Mouse (Mus musculus): ENCODE results near the gene Parg. TPM values are rescaled to one million over a fixed set of nuclear protein-coding genes. Genes with fewer than 3 reads are reported as not detected.

The Parg gene
- polyA plus RNA-seq, 1 experiment from 2014 or later = 26.8 TPM

DNA sequence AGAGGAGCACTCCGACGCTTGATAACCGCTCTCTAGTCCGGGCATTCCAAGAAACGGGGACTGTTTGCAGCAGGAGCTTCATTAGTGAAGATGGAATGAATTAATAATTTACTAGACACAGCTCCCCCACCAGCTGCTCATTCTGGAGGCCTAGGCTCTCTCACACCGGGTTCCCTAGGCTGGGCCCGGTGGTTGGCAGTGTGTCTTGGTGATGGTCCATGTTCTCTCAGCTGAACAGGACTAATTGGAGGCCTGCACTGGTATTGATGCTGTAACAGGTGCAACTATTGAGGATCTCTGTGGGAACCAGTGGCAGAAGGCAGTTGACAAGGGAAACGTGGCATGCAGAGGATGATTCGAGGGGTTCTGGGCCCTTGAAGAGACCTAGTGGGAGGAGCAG lies 125.6 kb downstream of the Parg start:
- WGBS = 60% methylated on average over 9 of the region's 9 CpGs

GRCm38 (mm10) chr14:32332515-32333445 lies 131.0 kb downstream of the Parg start:
- Histone ChIP-seq H3K27me3 (replicated peaks; ENCODE audit: control insufficient read depth, insufficient read depth, low read length) (no peaks in the 10 kb centered on the region), H3K36me3 (ENCODE audit: control insufficient read depth, insufficient read depth, low read length) (peaks cover 5% of the 10 kb centered on the region), H3K4me2 (ENCODE audit: low read length) (no peak overlapping the region), H3K4me1 (ENCODE audit: control insufficient read depth, insufficient read depth, low read depth, low read length) (no peaks in the 10 kb centered on the region; the same call in 1 of the 2 replicates), H3K4me3 (ENCODE audit: low read length) (no peak overlapping the region), H3K27ac (ENCODE audit: low read depth, low read length) (no peak overlapping the region), H3K9me3 (ENCODE audit: control insufficient read depth, low read length) (no peaks in the 10 kb centered on the region), H3K9ac (ENCODE audit: low read depth, low read length) (no peak overlapping the region)
- WGBS = 66% methylated on average over 20 of the region's 20 CpGs
- ATAC-seq = peak; percentile 31; the same call in 1 of the 2 replicates

More for the DNA sequence above, 125.6 kb downstream of the Parg start:
- Histone ChIP-seq H3K4me3 (ENCODE audit: low read length) (no peak overlapping the region), H3K27ac (ENCODE audit: low read depth, low read length) (no peak overlapping the region), H3K4me2 (ENCODE audit: low read length) (no peak overlapping the region), H3K36me3 (ENCODE audit: control insufficient read depth, insufficient read depth, low read length) (no peaks in the 10 kb centered on the region), H3K27me3 (replicated peaks; ENCODE audit: control insufficient read depth, insufficient read depth, low read length) (no peaks in the 10 kb centered on the region), H3K4me1 (ENCODE audit: control insufficient read depth, insufficient read depth, low read depth, low read length) (peaks cover 6% of the 10 kb centered on the region), H3K9ac (ENCODE audit: low read depth, low read length) (no peak overlapping the region; the same call in 1 of the 2 replicates), H3K9me3 (ENCODE audit: control insufficient read depth, low read length) (no peaks in the 10 kb centered on the region)
- 0 out of 2 replicates have a peak, but pooled peaks have one; percentile 41 for ATAC-seq

GRCm38 (mm10) chr14:32336021-32336420 lies 134.3 kb downstream of the Parg start:
- H3K27ac ChIP-seq (ENCODE audit: low read depth, low read length) = no peak overlapping the region
- no peak overlapping the region for H3K9ac ChIP-seq (ENCODE audit: low read depth, low read length)
- H3K9me3 ChIP-seq (ENCODE audit: control insufficient read depth, low read length) = no peaks in the 10 kb centered on the region
- WGBS = 73% methylated on average over 6 of the region's 6 CpGs
- no peak overlapping the region for H3K4me3 ChIP-seq (ENCODE audit: low read length)
- no peaks in the 10 kb centered on the region; the same call in 1 of the 2 replicates for H3K4me1 ChIP-seq (ENCODE audit: control insufficient read depth, insufficient read depth, low read depth, low read length)
- ATAC-seq = no peak
- no peaks in the 10 kb centered on the region for H3K27me3 ChIP-seq (replicated peaks; ENCODE audit: control insufficient read depth, insufficient read depth, low read length)
- peaks cover 24% of the 10 kb centered on the region for H3K36me3 ChIP-seq (ENCODE audit: control insufficient read depth, insufficient read depth, low read length)
- no peak overlapping the region for H3K4me2 ChIP-seq (ENCODE audit: low read length)

- Histone ChIP-seq H3K9ac (ENCODE audit: low read depth, low read length) (no peak overlapping the region), H3K27ac (ENCODE audit: low read depth, low read length) (no peak overlapping the region), H3K27me3 (replicated peaks; ENCODE audit: control insufficient read depth, insufficient read depth, low read length) (no peaks in the 10 kb centered on the region), H3K9me3 (ENCODE audit: control insufficient read depth, low read length) (no peaks in the 10 kb centered on the region), H3K4me3 (ENCODE audit: low read length) (no peak overlapping the region), H3K4me1 (ENCODE audit: control insufficient read depth, insufficient read depth, low read depth, low read length) (no peaks in the 10 kb centered on the region; the same call in 1 of the 2 replicates), H3K4me2 (ENCODE audit: low read length) (no peak overlapping the region), H3K36me3 (ENCODE audit: control insufficient read depth, insufficient read depth, low read length) (peaks cover 28% of the 10 kb centered on the region)
- peak; percentile 70; the same call in 1 of the 2 replicates for ATAC-seq
- WGBS = 69% methylated on average over 11 of the region's 11 CpGs
These were observed 134.8 kb downstream of the Parg start for GRCm38 (mm10) chr14:32336547-32336946.

DNA sequence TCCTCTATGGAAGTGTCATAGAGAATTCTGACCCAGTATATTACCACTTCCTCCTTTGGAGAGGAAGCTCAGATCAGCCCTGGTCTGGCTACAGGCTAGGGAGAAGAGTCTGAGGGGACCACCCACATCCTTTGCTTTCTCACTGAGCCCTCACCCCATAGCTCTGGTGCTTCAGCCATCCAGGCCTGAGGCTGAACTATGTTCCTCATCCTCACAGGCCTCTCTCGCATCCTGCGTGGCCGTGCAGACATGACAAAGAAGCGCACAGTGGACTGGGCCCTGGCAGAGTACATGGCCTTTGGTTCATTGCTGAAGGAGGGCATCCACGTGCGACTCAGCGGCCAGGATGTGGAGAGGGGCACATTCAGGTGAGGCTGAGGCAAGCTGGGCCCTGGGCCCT lies 140.1 kb downstream of the Parg start:
- no peak for ATAC-seq
- H3K36me3 ChIP-seq (ENCODE audit: control insufficient read depth, insufficient read depth, low read length) = peaks cover 34% of the 10 kb centered on the region

GRCm38 (mm10) chr14:32344176-32344575 lies 142.4 kb downstream of the Parg start:
- 97% methylated on average over 7 of the region's 7 CpGs for WGBS
- H3K4me2 ChIP-seq (ENCODE audit: low read length) = no peak overlapping the region
- peaks cover 25% of the 10 kb centered on the region for H3K36me3 ChIP-seq (ENCODE audit: control insufficient read depth, insufficient read depth, low read length)
- H3K27ac ChIP-seq (ENCODE audit: low read depth, low read length) = no peak overlapping the region
- H3K9me3 ChIP-seq (ENCODE audit: control insufficient read depth, low read length) = no peaks in the 10 kb centered on the region
- H3K27me3 ChIP-seq (replicated peaks; ENCODE audit: control insufficient read depth, insufficient read depth, low read length) = no peaks in the 10 kb centered on the region
- H3K4me1 ChIP-seq (ENCODE audit: control insufficient read depth, insufficient read depth, low read depth, low read length) = no peaks in the 10 kb centered on the region
- H3K9ac ChIP-seq (ENCODE audit: low read depth, low read length) = no peak overlapping the region
- ATAC-seq = no peak
- no peak overlapping the region for H3K4me3 ChIP-seq (ENCODE audit: low read length)

More for the DNA sequence above, 140.1 kb downstream of the Parg start:
- Histone ChIP-seq H3K9me3 (ENCODE audit: control insufficient read depth, low read length) (no peaks in the 10 kb centered on the region), H3K27ac (ENCODE audit: low read depth, low read length) (no peak overlapping the region), H3K4me2 (ENCODE audit: low read length) (no peak overlapping the region), H3K4me1 (ENCODE audit: control insufficient read depth, insufficient read depth, low read depth, low read length) (no peaks in the 10 kb centered on the region), H3K4me3 (ENCODE audit: low read length) (no peak overlapping the region), H3K9ac (ENCODE audit: low read depth, low read length) (no peak overlapping the region), H3K27me3 (replicated peaks; ENCODE audit: control insufficient read depth, insufficient read depth, low read length) (no peaks in the 10 kb centered on the region)
- WGBS = 97% methylated on average over 7 of the region's 7 CpGs

DNA sequence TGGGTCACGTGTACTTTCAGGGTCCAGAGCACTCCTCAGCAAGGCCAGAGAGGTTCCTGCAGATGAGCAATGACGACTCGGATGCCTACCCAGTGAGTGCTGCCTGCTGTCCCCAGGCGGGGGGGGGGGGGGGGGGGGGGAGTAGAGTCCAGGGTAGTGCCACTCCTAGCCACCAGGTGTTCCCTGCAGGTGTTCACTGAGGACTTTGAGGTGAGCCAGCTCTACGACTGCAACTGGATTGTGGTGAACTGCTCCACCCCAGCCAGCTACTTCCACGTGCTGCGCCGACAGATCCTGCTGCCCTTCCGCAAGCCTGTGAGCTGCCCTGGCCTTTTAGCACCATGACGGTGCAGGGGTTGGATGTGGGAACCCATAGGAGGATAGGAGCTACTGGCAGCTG lies 142.9 kb downstream of the Parg start:
- H3K36me3 ChIP-seq (ENCODE audit: control insufficient read depth, insufficient read depth, low read length) = peaks cover 25% of the 10 kb centered on the region
- WGBS = 78% methylated on average over 8 of the region's 10 CpGs

More for the DNA sequence above, 142.9 kb downstream of the Parg start:
- Histone ChIP-seq H3K4me2 (ENCODE audit: low read length) (no peak overlapping the region), H3K9me3 (ENCODE audit: control insufficient read depth, low read length) (no peaks in the 10 kb centered on the region), H3K4me3 (ENCODE audit: low read length) (no peak overlapping the region), H3K27me3 (replicated peaks; ENCODE audit: control insufficient read depth, insufficient read depth, low read length) (no peaks in the 10 kb centered on the region), H3K9ac (ENCODE audit: low read depth, low read length) (no peak overlapping the region), H3K27ac (ENCODE audit: low read depth, low read length) (no peak overlapping the region), H3K4me1 (ENCODE audit: control insufficient read depth, insufficient read depth, low read depth, low read length) (no peaks in the 10 kb centered on the region)
- ATAC-seq = no peak

Other genes starting within 250 kb of the Parg start
- gene Galnt15, start 173.0 kb upstream of the Parg start, polyA plus RNA-seq (2015; fragmentation: Nextera tagmentation; extraction: Ambion mirVana) = 1.1 and 1.4 TPM in 2 replicates
- 21.7 and 29.0 TPM in 2 replicates for gene Oxnad1, start 116.6 kb upstream of the Parg start, polyA plus RNA-seq (2015; fragmentation: Nextera tagmentation; extraction: Ambion mirVana)
- 68.9 and 72.9 TPM in 2 replicates for gene Dph3, start 116.2 kb upstream of the Parg start, polyA plus RNA-seq (2015; fragmentation: Nextera tagmentation; extraction: Ambion mirVana)
- not detected in 2 replicates for gene Msmb, start 59.9 kb upstream of the Parg start, polyA plus RNA-seq (2015; fragmentation: Nextera tagmentation; extraction: Ambion mirVana)
- 104 and 116 TPM in 2 replicates for gene Ncoa4, start 42.1 kb upstream of the Parg start, polyA plus RNA-seq (2015; fragmentation: Nextera tagmentation; extraction: Ambion mirVana)
- 221 and 231 TPM in 2 replicates for gene Timm23, start 51 bp upstream of the Parg start, polyA plus RNA-seq (2015; fragmentation: Nextera tagmentation; extraction: Ambion mirVana)
- gene Ogdhl, start 120.1 kb downstream of the Parg start, polyA plus RNA-seq (2015; fragmentation: Nextera tagmentation; extraction: Ambion mirVana) = 20.9 and 24.6 TPM in 2 replicates
- 0.74 and 0.95 TPM in 2 replicates for gene 1700024G13Rik, start 186.4 kb downstream of the Parg start, polyA plus RNA-seq (2015; fragmentation: Nextera tagmentation; extraction: Ambion mirVana)

All from hindbrain, embryonic 16.5 days (tissue).